Mouse (Mus musculus): ENCODE data around the gene Prr5l. TPM values are rescaled to one million over a fixed set of nuclear protein-coding genes. Genes with fewer than 3 reads are reported as not detected.

The Prr5l gene
- polyA plus RNA-seq, 1 experiment from 2014 or later = 5.6 TPM

DNA sequence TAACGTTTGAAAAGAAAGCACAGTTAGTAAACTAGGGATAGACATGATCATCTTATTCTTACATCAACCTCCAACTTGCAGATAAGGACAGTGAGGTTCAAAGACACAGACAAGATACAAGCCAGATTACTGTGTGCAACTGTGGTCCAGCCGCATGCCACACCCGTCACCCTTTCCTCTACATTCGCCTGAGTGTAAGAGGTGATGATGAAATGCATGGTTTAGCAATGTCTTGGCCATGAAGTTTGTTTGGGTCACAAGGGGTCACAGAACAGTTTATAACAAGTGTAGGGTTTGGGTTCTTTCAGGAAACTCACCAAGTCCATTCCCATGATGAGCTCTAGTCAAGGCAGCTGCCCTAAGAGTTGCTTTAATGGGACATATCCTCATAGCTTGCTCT lies 14.1 kb downstream of the Prr5l start:
- Histone ChIP-seq H3K27ac (replicated peaks) (no peak overlapping the region), H3K4me2 (no peak overlapping the region), H3K4me1 (replicated peaks) (no peaks in the 10 kb centered on the region), H3K36me3 (no peaks in the 10 kb centered on the region), H3K4me3 (no peak overlapping the region), H3K27me3 (no peaks in the 10 kb centered on the region), H3K9ac (no peak overlapping the region), H3K9me3 (no peaks in the 10 kb centered on the region)
- WGBS = 95% methylated on average over 4 of the region's 4 CpGs
- no peak for ATAC-seq (ENCODE audit: low read depth)

DNA sequence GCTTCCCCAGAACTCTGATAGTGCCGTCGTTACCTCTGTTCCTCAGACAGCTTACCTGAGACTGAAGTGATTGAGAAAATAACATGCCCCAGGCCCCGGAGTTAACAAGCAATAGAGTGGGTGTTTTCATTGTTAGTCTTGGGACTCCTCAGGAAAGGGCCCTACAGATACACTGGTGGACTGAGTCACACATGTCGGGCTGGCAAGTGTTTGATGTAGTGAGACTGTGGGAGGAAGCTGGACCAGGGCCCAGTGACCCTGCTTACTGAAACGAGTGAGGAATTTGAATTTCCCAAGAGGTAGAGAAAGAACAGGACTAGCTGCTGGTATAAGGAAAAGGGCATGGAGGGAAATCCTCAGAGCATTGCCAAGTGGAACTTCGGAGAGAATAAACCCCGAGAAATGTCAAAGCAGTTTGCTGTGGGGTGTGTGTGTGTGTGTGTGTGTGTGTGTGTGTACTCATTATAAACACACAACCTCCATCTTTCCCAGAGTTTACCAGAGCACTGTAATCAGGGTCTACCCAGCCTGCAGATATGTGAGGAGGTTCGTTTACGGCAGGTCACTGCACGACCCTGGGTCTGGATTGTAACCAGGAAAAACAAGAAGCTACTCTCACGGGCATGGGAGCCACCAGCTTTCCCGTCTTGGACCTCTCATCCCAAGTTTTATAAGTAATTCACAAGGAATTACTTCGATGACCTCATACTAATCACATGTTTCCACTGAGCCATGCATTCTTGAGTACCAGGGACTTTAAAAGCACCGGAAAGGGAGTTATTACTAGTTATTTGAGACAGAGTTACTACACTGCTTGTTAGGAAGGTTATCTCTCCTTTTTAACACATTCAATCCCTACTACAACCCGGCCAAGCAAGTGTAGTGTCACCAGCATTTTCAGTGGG lies 20.4 kb downstream of the Prr5l start:
- WGBS = 74% methylated on average over 15 of the region's 15 CpGs
- H3K4me3 ChIP-seq = no peak overlapping the region
- H3K9ac ChIP-seq = no peak overlapping the region
- no peaks in the 10 kb centered on the region for H3K4me1 ChIP-seq (replicated peaks)
- H3K36me3 ChIP-seq = no peaks in the 10 kb centered on the region
- H3K27ac ChIP-seq (replicated peaks) = no peak overlapping the region
- ATAC-seq (ENCODE audit: low read depth) = no peak
- no peaks in the 10 kb centered on the region for H3K9me3 ChIP-seq
- no peak overlapping the region for H3K4me2 ChIP-seq
- no peaks in the 10 kb centered on the region for H3K27me3 ChIP-seq

GRCm38 (mm10) chr2:101860920-101861485 lies 21.8 kb downstream of the Prr5l start:
- H3K4me3 ChIP-seq = no peak overlapping the region
- no peaks in the 10 kb centered on the region for H3K27me3 ChIP-seq
- WGBS = 85% methylated on average over 3 of the region's 3 CpGs
- no peak overlapping the region for H3K27ac ChIP-seq (replicated peaks)
- H3K9me3 ChIP-seq = no peaks in the 10 kb centered on the region
- no peak overlapping the region for H3K4me2 ChIP-seq
- no peaks in the 10 kb centered on the region for H3K36me3 ChIP-seq
- H3K4me1 ChIP-seq (replicated peaks) = no peaks in the 10 kb centered on the region
- ATAC-seq (ENCODE audit: low read depth) = no peak
- no peak overlapping the region for H3K9ac ChIP-seq

DNA sequence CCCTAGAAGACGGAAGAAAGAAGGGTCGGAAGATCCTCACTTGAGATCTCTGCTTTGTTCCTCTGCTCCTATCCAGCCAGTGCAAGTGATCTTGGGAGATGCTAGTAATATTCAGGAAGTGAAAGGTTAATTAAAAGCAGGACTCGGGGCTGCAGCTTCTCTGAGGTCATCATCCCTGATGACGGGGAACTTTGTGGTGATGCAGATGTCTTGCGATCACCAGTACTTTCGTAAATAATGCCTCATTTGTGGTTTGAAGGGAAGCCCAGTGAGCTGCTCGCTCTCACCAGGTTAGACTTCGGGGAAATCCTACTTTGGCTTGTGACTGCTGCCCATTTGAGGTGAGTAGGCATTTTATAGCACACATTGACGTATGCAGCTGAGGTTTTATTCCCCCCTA lies 26.7 kb downstream of the Prr5l start:
- H3K9ac ChIP-seq = no peak overlapping the region
- no peak overlapping the region for H3K4me2 ChIP-seq
- H3K27me3 ChIP-seq = no peaks in the 10 kb centered on the region
- no peak overlapping the region for H3K27ac ChIP-seq (replicated peaks)
- H3K4me1 ChIP-seq (replicated peaks) = no peaks in the 10 kb centered on the region
- no peak overlapping the region for H3K4me3 ChIP-seq
- no peaks in the 10 kb centered on the region for H3K36me3 ChIP-seq
- ATAC-seq (ENCODE audit: low read depth) = no peak
- H3K9me3 ChIP-seq = no peaks in the 10 kb centered on the region
- 83% methylated on average over 9 of the region's 9 CpGs for WGBS

DNA sequence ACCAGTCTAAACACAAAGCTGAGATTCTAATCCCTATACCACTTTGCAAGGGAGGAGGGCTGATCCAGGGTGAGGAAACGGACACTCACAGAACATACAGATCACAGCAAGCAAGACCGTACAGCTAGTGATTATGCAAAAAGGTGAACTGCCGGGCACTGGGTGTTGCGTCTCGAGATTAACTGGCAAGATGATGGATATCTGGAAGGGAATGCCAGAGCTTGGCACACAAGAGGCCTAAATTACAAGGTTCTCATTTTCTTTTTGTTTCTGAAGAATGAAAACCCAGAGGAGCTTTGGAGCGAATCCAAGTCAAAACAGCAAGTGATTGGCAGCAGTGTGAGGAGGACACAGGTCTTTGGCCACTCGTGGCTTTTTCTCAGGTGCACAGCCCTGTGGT lies 28.0 kb downstream of the Prr5l start:
- H3K4me2 ChIP-seq = no peak overlapping the region
- no peak overlapping the region for H3K27ac ChIP-seq (replicated peaks)
- 77% methylated on average over 7 of the region's 7 CpGs for WGBS
- H3K4me1 ChIP-seq (replicated peaks) = no peaks in the 10 kb centered on the region
- no peak overlapping the region for H3K9ac ChIP-seq
- no peak overlapping the region for H3K4me3 ChIP-seq
- no peaks in the 10 kb centered on the region for H3K9me3 ChIP-seq
- no peaks in the 10 kb centered on the region for H3K27me3 ChIP-seq
- ATAC-seq (ENCODE audit: low read depth) = no peak
- no peaks in the 10 kb centered on the region for H3K36me3 ChIP-seq

DNA sequence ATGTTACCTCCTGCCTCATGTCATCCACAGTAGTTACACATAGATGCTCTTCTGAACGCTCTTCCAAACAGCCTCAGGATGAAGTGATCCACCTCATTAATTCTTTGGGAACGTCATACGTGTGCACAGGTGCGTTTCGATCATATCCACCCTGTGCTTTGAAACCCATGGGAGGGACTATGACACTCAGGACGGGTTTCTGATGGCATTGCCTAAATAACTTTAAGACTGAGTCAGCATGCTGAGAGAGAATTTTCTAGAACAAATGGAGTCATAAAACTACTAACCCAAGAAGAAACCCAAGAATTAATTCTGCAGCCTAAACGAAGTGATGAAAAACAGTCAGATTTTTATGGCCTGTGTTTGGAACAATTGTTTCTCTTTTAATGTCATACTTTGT lies 40.1 kb downstream of the Prr5l start:
- H3K4me2 ChIP-seq = no peak overlapping the region
- H3K4me1 ChIP-seq (replicated peaks) = no peaks in the 10 kb centered on the region
- H3K9me3 ChIP-seq = no peaks in the 10 kb centered on the region
- no peaks in the 10 kb centered on the region for H3K36me3 ChIP-seq
- no peak overlapping the region for H3K9ac ChIP-seq
- no peaks in the 10 kb centered on the region for H3K27me3 ChIP-seq
- ATAC-seq (ENCODE audit: low read depth) = no peak
- no peak overlapping the region for H3K27ac ChIP-seq (replicated peaks)
- WGBS = 81% methylated on average over 7 of the region's 7 CpGs
- H3K4me3 ChIP-seq = no peak overlapping the region

DNA sequence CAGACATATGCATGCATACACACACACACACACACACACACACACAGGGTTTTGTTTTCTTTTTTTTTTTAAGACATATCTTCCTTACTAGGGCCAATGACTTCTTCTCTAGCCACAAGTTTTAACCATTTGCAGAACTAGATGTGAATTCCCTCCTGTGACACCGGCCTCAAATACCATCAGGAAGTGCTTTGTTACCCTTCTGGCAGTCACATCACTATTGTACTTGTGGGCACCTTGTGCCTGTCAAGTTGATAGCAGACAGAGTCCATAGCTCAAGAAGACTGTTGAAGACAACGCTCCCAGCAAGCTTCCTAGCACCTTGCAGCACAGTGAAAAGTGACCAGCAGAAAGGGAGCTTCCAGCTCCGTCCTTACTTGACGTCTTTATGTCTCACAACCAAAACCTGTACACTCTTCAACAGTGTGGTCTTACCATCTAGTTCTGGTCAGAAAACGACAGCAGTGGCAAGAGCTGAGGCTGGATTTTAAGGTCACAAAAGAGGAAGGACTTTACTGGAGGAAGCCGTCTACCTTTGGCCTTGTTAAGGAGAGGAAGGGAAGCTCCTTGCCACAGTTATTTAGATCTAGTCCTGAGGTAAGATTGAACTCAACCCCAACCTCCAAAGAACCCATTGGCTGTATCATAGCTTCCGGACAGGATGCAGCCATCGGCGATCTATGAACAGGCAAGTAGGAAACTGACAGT lies 47.9 kb downstream of the Prr5l start:
- ATAC-seq (ENCODE audit: low read depth) = no peak
- H3K4me2 ChIP-seq = no peak overlapping the region
- 87% methylated on average over 9 of the region's 9 CpGs for WGBS

GRCm38 (mm10) chr2:101832361-101832760 lies 50.5 kb downstream of the Prr5l start:
- H3K9me3 ChIP-seq = no peaks in the 10 kb centered on the region
- no peak for ATAC-seq (ENCODE audit: low read depth)
- 86% methylated on average over 9 of the region's 9 CpGs for WGBS
- H3K4me2 ChIP-seq = no peak overlapping the region
- H3K36me3 ChIP-seq = no peaks in the 10 kb centered on the region
- H3K9ac ChIP-seq = no peak overlapping the region
- no peaks in the 10 kb centered on the region; the same call in 1 of the 2 replicates for H3K4me1 ChIP-seq (replicated peaks)
- H3K27ac ChIP-seq (replicated peaks) = no peak overlapping the region
- no peaks in the 10 kb centered on the region for H3K27me3 ChIP-seq
- no peak overlapping the region for H3K4me3 ChIP-seq

More for the DNA sequence above, 47.9 kb downstream of the Prr5l start:
- H3K36me3 ChIP-seq = no peaks in the 10 kb centered on the region
- H3K27ac ChIP-seq (replicated peaks) = no peak overlapping the region
- no peak overlapping the region for H3K9ac ChIP-seq
- H3K4me1 ChIP-seq (replicated peaks) = no peaks in the 10 kb centered on the region; the same call in 1 of the 2 replicates
- no peaks in the 10 kb centered on the region for H3K9me3 ChIP-seq
- no peaks in the 10 kb centered on the region for H3K27me3 ChIP-seq
- no peak overlapping the region for H3K4me3 ChIP-seq

DNA sequence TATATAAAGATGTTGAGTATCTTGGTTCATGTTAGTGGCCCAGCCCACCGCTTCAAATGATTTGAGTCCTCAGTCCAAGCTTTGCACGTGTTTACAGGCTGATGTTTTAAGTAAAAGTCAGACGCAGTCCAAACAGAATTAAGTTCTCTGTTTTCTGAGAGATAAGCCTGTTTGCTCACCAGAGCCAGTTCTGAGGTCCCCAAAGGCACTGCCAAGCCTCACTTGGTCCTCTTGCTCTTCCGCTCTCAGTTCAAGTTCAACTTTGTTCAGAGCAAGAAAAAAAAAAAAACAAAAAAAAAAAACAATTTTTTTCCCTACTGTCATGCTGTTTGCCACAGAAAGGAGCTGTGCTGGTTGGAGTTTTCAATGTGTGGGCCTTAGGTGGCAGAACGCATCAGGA lies 51.0 kb downstream of the Prr5l start:
- Histone ChIP-seq H3K4me2 (no peak overlapping the region), H3K9ac (no peak overlapping the region), H3K36me3 (no peaks in the 10 kb centered on the region), H3K27ac (replicated peaks) (no peak overlapping the region), H3K4me3 (no peak overlapping the region), H3K9me3 (no peaks in the 10 kb centered on the region), H3K4me1 (replicated peaks) (no peaks in the 10 kb centered on the region; the same call in 1 of the 2 replicates), H3K27me3 (no peaks in the 10 kb centered on the region)
- no peak for ATAC-seq (ENCODE audit: low read depth)
- 85% methylated on average over 5 of the region's 5 CpGs for WGBS

DNA sequence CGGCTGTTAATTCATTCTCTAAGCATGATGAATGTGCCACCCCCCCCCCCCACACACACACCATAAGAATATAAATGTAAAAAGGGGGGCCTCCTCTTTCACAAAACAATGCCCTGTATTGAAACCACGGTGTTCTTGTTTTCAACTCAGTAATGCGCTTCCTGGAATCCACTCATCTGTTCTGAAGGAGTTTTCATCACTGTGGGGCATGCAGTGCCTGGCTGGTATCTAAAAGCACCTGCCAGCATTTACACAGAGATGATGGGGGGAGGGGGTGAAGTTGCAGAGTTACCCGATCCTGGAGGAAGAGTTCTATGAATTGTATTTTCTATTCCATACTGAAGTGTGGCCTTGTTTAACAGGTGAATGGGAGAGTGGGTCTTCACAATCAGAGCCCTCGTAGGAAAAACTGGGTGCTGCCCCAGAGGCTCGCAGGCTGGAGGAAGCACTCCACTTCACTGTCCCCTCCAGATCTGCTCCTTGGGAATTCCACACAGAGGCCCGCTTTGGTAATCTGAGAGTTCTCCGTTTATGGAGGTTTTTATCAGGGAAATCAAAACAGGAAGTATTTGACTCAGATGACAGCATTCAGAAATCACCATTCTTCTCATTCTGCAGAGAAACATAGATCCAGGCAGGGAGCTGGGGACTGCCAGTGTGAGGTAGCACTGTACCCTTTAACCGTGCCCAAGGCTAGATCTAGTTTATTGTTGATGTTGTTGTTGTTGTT lies 52.5 kb downstream of the Prr5l start:
- no peak overlapping the region for H3K9ac ChIP-seq
- H3K4me2 ChIP-seq = no peak overlapping the region
- no peaks in the 10 kb centered on the region for H3K27me3 ChIP-seq
- H3K36me3 ChIP-seq = no peaks in the 10 kb centered on the region
- no peak overlapping the region for H3K27ac ChIP-seq (replicated peaks)
- no peak for ATAC-seq (ENCODE audit: low read depth)
- no peaks in the 10 kb centered on the region for H3K9me3 ChIP-seq
- no peak overlapping the region for H3K4me3 ChIP-seq
- H3K4me1 ChIP-seq (replicated peaks) = no peaks in the 10 kb centered on the region; the same call in 1 of the 2 replicates
- WGBS = 47% methylated on average over 9 of the region's 9 CpGs

DNA sequence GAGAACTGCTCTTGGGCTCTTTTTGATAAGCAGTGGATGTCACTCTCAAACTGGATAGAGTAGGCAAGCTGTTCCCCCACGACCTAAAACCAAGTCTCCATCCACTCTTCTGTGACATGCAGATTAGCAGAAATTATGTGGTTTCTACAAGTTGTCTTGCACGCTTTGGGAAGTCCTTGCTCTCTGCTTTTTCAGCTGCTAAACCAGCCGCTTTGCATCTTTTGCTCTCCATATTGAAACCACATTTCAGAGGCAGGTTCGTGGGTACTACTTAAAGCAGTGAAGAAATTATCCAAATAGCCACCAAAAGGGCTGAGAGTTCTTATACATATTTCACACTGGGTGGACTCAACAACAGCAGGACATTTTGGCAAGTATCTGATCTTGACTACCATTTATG lies 53.8 kb downstream of the Prr5l start:
- 87% methylated on average over 4 of the region's 4 CpGs for WGBS
- no peak overlapping the region for H3K4me2 ChIP-seq
- no peak for ATAC-seq (ENCODE audit: low read depth)

More for the DNA sequence above, 53.8 kb downstream of the Prr5l start:
- H3K4me3 ChIP-seq = no peak overlapping the region
- H3K9ac ChIP-seq = no peak overlapping the region
- H3K36me3 ChIP-seq = no peaks in the 10 kb centered on the region
- H3K27me3 ChIP-seq = no peaks in the 10 kb centered on the region
- no peaks in the 10 kb centered on the region for H3K9me3 ChIP-seq
- no peaks in the 10 kb centered on the region; the same call in 1 of the 2 replicates for H3K4me1 ChIP-seq (replicated peaks)
- H3K27ac ChIP-seq (replicated peaks) = no peak overlapping the region
